Mouse (Mus musculus) left cerebral cortex, adult 8-10 months (tissue): ENCODE data around the gene Klk12. TPM values are rescaled to one million over a fixed set of nuclear protein-coding genes. Genes with fewer than 3 reads are reported as not detected.

Experiments used
- DNase-seq, 2 experiments: peaks; one replicate each; pipeline ENCODE4 v3.0.0; 2022; ENCODE audit warnings: low spot score in 2 of 2
- total RNA-seq, 4 experiments: library from RNA; stranded (reverse); gene quantifications; 2 replicates each; pipeline ENCODE4 v1.2.4; 2022

The Klk12 gene
- total RNA-seq, 4 experiments from 2014 or later, result not detected

DNA sequence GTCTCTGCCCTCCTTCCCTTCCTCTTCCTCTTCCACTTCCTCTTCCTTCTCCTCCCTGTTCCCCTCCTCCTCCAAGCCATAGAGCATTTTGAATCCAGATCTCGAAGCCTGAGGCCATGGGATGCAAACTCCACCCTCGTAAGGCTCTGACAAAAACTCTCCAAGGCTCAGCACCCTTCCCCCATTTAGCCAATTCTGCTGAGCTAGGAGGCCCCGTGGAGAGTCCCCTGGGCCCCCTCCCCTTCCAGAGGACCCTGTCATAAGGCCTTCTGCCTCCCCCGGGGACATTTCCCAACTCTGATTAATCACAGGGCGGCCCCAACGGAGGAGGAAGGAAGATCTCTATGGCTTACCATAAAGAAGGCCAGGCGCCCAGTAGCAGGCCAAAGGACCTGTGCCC, 22.9 kb downstream of the Klk12 start, which contains the start of gene Klk9:
Klk9 (plus strand) TSS at position 301 of the 400 bp plus-strand sequence.
- DNase-seq, result no peak

DNA sequence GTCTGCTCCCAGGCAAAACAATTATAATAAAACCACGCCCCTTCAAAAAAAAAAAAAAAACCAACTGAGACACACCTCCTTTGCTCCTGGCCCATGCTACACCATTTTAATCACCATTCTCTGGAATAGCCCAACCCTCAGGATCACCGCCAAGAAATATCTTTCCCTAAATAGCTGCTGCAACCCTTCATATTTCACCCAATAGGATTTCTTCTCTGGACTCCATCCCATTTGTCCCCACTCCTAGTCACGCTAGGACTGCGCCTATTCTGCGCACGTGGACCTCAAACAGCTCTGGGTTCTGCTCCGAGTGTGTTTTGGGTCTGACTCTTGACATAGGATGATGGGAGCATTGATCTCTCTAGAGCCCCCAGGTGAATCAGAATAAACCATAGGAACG, 27.7 kb downstream of the Klk12 start:
- no peak for DNase-seq

DNA sequence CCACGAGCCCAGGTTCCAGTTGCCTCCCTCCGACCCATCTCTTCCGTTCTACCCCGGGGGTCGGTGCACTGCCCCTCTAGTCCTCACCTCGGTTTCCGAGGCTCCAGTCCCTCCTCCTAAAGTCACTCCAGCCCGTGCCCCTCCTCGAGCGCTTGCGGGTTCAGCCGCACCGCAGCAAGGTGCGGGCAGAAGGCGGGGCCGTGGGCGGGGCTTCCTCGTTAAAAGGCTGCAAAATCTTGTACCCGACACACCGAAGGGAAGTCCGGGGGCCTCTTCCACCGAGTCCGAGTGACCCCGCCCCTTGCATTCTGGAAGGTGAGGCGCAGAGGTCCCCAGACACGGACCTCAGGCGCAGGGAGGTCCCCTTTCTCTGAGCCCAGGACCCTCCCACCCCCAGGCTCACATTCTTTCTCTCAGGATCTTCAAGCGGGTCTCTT, 28.7 kb downstream of the Klk12 start, which contains the start of gene Klk8:
Klk8 (plus strand) TSS at position 245 of the 437 bp plus-strand sequence.
- DNase-seq, result no peak

DNA sequence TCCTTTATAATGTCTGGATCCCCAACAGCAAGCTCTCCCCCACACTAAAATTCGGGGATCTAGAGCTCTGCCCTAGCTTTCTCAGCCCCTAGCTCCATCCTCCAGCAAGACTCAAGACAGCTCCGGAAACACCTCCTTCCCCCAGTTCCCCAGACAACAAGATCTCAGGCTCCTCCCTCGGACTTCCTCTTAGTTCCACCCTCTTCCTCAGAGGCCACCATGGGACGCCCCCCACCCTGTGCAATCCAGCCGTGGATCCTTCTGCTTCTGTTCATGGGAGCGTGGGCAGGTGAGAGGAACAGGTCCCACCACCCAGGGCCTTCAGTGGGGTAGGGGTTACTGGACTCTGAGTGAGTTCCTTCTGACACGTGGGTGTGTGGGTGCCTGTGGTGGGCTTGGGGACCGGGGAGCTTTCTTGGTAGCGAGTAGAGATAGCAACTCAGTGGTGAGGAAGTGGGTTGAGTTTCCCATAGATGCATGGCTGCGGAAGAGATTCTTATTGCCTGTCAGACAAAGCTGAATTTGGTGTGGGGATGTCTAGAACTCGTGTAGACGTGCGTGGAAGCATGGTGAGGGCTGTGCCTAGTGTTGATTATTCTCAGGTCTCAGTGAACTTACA, 29.3 kb downstream of the Klk12 start:
- DNase-seq, result no peak

DNA sequence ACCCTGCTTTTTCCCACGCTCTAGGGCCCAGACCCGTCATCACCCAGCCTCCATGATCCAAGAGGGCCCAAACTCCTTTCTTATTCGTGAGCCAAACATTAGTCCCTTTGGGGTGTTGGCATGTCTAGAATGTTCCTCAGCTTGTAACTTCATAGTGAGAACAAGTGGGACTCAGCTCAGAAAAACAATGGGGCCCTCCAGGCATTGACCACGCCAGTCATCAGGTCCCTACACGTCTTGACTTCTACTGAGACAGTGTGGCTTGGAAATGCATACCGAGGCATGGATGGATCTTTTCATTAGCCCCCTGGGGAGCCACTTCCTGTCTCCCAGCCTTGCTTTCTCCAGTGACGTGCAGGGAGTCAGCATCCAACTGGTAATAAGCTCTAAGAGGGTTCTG, 31.2 kb downstream of the Klk12 start:
- no peak for DNase-seq

DNA sequence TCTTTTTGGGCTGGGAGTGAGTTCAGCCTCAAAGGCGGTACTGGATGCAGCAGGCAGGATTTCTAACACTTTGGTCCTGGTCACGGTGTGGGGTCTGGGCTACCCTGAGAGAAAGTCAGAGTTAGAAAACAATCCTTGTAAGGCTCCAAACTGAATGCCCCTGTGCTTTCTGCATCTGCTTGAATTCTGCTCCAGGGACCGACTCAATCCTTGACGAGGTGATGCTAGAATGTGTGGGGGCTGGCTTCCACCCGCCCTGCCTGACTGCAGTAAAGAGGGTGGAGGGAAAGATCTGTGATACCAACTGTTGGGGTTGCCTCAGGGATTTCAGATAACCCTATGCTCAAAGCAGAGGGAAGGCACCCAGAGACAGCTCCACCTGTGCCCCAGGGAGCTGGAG, 42.3 kb downstream of the Klk12 start, which contains the start of gene Klk7:
Klk7 (plus strand) TSS at position 301 of the 400 bp plus-strand sequence.
- DNase-seq, result no peak

DNA sequence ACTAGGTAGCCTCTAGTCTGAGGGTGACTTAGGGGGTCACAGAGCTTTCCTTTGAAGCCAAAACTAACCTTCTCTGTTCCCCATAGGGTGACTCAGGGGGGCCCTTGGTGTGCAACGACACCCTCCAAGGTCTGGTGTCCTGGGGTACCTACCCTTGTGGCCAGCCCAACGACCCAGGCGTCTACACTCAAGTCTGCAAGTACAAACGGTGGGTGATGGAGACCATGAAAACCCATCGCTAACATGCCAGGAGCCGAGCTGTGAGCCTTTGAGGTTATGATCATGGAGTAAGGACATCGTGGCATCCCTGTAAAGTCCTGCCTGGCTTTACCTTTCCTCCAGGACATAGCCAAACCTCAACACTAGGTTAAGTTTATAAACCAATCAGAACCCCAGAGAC, 46.5 kb downstream of the Klk12 start:
- DNase-seq, result no peak

DNA sequence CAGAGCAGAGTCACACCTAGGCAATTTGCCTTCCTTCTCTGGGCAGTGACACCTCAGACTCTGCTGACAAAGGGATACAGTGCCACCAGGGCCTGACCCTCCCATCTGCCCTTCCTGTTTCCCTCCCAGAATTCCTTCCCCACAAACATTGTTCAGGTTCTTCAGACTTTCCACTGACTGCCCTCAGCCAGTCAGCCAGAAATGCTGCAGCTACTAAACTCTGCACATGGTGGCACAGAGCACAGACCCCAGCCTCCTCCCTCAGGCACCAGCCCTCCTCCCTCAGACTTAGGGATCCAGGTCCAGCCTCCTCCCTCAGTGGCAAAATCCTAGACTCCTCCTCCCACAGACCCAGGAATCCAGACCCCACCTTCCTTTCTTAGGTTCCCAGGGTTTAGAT, 48.0 kb downstream of the Klk12 start:
- no peak for DNase-seq

DNA sequence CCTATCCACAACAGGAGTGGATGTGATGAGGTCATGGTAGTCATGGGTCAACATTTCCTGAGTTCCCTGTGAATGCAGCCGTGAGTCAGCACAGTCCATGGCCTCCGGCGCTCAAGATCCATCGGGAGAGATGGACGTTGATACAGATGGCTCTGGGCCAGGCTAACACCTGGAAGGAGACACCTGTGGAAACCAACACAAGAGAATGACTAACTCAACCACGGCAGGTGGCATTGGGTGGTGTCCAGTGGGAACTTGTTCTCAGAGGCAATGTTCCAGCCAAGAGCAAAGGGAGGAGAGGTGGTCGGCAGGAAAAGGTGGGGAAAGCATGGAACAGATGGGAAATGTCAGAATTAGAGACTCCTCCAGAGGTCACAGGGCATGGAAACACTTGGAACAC, 52.9 kb downstream of the Klk12 start:
- no peak for DNase-seq

Other genes with a start within 250 kb of the Klk12 start
- 10 to 100 TPM in 1 of 4 experiments, 1 to 10 TPM in 3; 5.0 to 11.8 (median 7.3) TPM for gene Cd33, start 224.5 kb upstream of the Klk12 start, total RNA-seq
- 1 to 10 TPM; 3.8 to 6.1 (median 4.7) TPM for gene Zfp658, start 206.6 kb upstream of the Klk12 start, total RNA-seq
- gene Zfp719, start 189.3 kb upstream of the Klk12 start, total RNA-seq, result 10 to 100 TPM; 17.8 to 18.8 (median 18.2) TPM
- gene Zfp819, start 161.7 kb upstream of the Klk12 start, total RNA-seq, result under 1 TPM; 0.26 to 0.35 (median 0.29) TPM
- gene Ceacam18, start 134.2 kb upstream of the Klk12 start, total RNA-seq, result not detected
- 1 to 10 TPM; 1.1 to 1.3 (median 1.3) TPM for gene Siglece, start 108.7 kb upstream of the Klk12 start, total RNA-seq
- 1 to 10 TPM; 7.9 to 9.9 (median 9.3) TPM for gene Ctu1, start 96.9 kb upstream of the Klk12 start, total RNA-seq
- gene Klk14, start 78.5 kb upstream of the Klk12 start, total RNA-seq, result not detected
- gene Klk13, start 56.3 kb upstream of the Klk12 start, total RNA-seq, result not detected
- gene Klk11, start 5.7 kb downstream of the Klk12 start, total RNA-seq, result not detected
- gene Klk10, start 12.1 kb downstream of the Klk12 start, total RNA-seq, result not detected
- gene Klk9, start 23.0 kb downstream of the Klk12 start, total RNA-seq, result not detected
- 1 to 10 TPM; 5.2 to 7.4 (median 6.5) TPM for gene Klk8, start 28.7 kb downstream of the Klk12 start, total RNA-seq
- gene Klk7, start 42.4 kb downstream of the Klk12 start, total RNA-seq, result not detected
- gene Klk6, start 55.6 kb downstream of the Klk12 start, total RNA-seq, result 1 to 10 TPM; 3.2 to 9.7 (median 6.3) TPM
- not detected for gene Klk5, start 73.1 kb downstream of the Klk12 start, total RNA-seq
- gene Klk4, start 112.3 kb downstream of the Klk12 start, total RNA-seq, result not detected
- not detected for gene Klk15, start 164.8 kb downstream of the Klk12 start, total RNA-seq
- gene Klk1b8, start 181.8 kb downstream of the Klk12 start, total RNA-seq, result not detected
- gene Klk1b1, start 197.9 kb downstream of the Klk12 start, total RNA-seq, result not detected
- gene Klk1b9, start 207.2 kb downstream of the Klk12 start, total RNA-seq, result not detected
- not detected for gene Klk1b11, start 227.0 kb downstream of the Klk12 start, total RNA-seq
- gene Klk1b26, start 243.3 kb downstream of the Klk12 start, total RNA-seq, result not detected